Mouse (Mus musculus) testis, postnatal 10 days (tissue): ENCODE results near the gene Fam213b.

Experiments used
- DNase-seq: peaks from one replicate; pipeline ENCODE4 v3.0.0; 2021; ENCODE audit warnings: low spot score

The Fam213b gene

DNA sequence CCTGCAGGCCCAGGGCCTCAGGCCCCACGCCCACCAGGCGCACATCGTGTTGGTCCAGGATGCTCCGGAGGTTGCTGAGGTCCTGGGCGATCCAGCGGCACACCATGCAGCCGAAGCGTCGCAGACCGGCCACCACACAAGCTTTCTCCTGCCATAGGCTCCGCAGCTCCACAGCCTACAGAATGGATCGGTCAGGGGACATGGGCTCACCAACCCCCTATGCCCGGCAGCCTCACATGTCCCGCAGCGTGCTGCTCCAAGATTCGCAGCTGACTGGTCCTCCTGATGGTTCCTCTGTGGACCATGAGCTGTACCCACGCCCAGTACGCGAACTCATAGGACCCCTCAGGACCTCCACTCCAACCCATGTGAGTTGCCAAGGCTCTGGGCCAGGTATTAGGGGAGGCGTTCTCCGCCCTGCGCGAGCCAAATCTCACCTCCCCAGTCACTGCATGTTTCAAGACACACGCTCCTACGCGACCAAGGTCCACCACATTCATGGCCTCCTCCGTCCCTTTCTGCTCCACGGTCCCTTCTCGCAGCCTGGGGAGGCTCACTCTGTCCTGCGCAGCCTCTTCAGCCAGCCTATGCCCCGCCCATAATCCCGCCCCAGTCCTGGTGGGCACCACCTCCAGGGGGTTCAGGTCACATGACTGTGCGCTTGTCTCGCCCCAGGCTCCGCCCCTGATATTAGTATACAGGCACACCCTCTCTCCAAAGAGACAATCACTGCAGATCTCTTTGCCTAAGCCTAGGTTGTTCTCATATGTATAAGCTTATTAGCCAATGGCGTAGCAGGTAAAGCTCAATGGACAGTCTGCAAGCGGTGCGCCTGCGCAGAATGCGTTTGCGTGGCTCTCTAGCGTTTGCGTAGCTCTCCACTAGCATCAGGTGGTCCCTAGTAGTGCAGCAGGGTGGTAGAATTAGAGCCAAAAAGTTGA is at the start of gene Fam213b:
Fam213b (minus strand) TSS at position 630 of the 941 bp plus-strand sequence.
- peak; percentile 83 for DNase-seq

DNA sequence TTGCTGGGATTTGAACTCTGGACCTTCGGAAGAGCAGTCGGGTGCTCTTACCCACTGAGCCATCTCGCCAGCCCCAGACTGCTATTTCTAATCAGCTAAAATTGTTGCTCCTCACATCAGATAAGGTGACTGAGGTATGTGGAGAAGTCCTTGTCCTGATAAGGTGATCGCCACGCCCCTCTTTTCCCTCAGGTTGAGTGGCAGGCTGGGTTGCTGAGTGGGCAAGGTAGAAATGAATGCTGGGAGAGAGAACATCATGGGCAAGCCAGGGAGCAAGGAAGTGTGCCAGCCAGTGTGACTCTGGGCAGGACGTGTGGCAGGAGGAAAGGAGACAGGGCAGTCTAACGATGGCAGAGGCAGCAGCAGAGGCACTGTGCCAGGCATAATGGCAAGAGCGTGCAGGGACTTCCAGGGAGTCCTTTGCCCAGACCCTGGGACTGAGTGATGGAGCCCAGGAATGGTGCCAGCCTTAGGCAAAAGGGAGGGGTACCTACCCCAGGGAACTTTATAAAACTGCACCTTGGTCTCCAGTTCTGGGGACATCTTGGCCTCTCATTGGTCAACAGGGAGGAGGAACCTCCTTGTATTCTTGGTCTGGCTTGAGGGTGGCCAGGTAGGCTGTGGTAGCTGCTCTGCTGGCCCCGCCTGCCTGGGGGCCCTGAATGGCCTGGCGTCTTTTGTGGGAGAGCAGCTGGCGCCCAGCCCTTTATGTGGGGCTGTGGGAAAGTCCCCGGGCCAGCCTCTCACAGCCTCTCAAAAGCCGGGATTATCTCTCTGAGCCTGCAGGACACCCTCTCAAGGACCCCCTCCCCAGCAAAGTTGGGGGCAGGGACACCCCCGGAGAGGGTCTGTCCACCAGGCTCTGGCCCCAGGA is 49.4 kb upstream of the Fam213b start:
- no peak for DNase-seq

DNA sequence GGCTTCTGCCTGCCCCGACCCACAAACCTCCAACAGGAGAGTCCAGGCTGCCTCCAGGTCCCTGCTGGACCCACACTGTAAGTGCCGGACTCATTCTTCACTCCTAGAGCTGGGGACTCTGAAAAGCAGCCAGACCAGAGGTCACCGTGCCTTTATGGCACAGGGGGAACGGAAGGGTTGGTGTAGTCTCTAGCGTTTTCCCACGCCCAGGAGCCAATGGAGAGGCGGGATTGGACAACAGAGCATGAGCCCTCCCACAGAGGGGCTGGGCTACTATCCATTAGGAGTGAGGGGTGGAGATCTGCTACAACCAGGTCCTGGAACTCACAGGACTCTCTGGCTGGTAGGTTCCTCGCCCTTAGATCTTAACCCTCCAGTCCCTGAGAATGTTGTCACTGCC is 47.4 kb upstream of the Fam213b start:
- DNase-seq, result peak; percentile 75

DNA sequence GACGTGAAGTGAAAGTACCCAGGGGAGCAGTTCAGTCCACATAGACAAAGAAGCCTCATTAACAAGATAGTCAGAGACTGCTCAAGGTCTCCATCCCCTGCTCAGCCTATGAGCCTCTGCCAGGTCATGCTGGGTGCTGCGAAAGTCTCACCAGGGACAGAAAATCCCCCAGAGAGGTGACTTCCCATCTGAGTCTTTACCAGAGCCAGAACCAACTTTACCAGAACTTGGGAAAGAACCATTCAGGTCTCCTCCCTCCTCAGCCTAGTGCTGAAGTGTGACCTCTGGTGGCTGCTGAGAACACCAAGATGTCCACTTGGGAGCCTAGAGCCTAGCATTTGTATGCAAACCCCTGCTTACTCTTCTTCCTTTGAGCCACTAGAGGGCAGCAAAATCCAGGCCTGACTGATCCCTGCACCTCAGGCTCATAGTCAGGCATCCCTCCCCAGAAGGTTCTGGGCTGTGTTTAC is 45.2 kb upstream of the Fam213b start:
- peak; percentile 77 for DNase-seq

DNA sequence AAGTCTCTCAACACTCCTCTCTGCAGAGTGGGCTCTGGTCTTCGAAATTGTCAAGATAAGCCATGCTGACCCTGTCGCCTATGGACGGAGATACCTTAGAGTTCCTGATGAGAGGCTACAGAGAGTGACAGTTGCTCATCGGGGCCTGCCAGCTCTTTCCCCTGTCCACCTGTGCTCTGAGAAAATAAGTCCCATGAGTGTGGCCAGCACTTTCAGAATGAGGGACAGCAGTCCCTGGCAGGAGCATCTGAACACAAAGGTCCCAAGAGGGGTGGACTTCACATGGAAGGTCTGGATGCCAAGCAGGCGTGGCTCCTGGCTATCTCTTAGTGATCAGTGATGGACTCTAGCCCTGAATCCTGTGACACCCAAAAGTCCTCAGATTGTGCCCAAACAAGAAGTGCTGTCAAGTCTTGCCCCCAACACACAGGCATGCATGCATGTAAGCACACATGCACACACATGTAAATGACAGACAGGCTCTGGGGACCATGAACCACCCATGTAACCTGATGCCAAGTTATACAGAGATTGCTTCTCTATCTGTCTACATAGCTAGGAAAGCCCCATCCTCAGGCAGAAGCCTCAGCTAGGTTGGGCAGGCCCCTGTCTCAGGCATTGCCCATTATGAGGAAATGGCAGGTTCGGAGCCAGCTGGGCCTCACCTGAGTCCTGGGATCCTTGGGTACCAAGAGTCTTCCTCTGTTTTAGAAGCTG is 44.5 kb upstream of the Fam213b start:
- no peak for DNase-seq

DNA sequence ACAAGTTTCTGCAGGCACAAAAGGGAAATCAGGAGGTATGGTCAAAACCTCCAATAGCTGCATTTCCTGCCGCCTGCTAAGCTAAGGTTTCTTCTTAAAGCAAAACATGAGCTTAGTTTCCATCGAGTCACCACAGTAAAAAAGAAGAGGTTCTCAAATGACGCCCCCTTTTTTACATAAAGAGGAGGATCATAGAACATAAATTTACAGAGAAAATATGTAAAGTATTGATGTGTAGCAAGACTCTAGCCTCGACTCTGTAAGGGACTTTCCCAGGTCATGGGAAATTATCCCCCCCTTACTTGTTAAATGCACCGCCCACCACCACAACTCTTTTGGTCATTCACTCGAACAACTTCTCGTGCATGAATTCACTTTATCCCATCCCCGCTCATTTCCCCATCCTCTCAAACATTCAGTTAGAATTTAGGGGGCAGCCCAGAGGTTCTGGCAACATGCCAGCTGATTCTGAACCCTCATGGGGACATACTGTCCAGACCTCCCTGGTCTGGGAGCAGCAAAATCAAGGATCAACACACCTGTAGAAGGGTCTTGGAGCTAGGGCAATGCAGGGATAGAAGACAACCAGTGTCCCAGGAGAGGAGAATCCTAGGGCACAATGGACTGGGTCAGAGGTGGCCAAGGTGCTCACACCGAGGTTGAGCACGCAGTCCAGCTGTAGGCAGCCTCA is 43.8 kb upstream of the Fam213b start:
- DNase-seq, result no peak

DNA sequence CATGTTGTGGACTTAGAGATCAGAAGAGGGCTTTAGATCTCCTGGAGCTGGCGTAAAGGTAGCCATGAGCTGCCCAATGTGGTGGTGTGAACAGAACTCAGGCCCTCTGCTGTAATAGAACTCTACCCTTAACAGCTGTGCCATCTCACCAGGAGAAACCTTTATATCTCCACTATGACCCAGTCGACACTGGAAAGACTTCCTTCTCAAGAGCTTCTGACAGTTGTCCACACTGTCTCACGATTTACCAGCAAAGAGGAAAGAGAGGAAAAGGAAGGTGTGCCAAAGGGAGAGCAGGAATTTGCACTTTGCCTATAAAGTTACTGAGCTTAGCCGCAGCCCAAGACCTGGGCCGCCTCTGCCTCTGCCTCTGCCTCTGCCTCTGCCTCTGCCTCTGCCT is 42.9 kb upstream of the Fam213b start:
- DNase-seq, result no peak

DNA sequence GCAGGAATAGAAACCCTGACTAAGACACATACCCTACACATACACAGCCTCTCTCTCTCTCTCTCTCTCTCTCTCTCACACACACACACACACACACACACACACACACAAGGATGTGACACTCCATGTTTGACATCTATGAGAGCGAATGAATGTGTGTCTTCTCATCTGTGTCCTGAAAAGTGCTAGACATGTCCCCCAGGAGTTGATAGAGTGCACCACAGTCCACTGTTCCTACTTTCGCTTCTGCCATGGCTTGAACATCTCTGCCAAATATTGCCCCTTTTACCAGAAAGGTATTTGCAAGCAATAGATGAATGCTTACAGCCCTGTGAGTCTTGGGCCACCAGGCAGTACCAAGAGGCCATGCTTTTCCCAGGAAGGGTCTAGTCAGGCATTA is 41.2 kb upstream of the Fam213b start:
- no peak for DNase-seq

DNA sequence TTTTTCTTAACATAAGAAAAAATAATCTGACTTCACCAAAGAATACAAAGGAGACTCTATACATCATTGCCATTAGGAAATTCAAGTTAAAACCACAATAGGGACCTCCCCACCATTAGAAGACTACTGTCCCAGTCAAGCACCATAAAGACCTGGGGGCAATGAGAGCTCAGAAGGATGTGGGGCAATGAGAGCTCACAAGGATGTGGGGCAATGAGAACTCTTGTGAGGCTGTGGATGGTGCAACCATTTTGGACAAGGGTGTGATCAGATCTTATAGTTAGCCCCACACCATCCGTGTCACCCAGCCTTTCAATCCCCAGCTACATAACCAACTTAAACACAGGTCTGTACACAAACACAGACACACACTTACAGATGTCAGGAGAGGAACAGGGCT is 38.8 kb upstream of the Fam213b start:
- DNase-seq, result no peak

DNA sequence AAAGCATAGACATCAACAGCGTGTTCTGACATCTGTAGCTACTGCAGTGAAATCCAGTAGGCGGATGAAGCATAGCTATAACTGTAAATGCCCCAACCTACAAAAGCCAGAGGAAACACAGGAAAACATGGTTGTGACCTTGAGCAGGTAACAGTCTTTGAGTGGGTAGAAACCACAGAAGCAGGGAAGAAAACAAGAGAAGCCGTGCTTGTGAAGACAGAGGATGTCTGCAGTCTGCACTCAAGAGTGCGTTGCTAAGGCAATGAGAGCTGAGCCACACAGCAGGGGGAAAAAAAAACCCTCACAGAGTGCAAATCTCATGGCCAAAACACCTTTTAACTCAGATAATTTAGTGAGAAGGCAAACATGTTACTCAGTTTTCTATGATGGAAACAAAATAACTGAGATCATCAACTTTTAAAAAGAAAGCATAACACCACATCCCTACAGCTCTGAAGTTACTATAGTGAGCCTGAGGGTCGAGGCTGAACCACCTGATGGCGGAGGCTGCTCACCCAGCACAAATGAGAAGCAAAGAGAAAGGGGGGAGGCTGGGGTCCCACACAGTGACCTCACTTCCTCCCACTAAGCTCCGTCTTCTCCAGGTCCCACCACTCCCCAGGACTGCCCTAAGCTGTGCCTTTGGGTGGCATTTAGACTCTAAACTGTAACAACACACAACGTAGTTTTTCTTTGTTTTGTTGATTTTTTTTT is 37.8 kb upstream of the Fam213b start:
- no peak for DNase-seq

DNA sequence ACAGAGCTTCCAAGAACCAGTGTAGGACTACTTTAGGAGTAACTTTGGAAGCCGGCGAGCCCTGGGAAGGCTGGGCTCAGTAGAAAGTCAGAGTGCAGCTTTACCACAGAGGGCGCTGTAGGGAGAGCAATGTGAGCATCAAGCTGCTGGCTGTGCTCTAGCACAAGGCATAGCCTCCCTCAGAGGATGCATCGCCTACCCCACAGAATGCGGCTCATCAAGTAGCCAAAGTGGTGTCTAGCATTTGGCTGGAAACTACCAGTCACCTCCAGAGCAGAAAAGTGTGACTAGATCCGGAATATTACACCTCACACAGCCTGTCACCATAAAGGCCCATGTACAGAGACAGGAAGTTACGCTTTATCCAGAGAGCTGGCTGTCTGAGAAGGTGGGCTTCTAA is 36.9 kb upstream of the Fam213b start:
- no peak for DNase-seq

DNA sequence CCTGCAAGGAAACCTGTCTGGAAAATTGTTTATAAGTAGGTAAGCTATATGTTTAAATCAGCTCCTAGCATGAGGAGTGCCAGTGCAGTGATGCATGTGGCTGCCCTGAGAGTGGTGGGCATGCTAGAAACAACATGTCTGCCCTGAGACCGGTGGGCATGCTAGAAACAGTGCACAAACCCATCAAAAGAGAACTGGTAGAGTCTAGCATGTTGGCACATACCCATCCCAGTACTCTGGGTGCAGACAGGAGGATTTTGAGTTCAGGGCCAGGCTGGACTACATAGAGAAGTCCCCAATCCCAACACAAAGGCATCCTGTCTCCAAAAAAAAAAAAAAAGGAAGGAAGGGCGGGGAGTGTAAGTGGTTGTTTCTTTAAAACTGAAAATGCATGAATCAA is 35.9 kb upstream of the Fam213b start:
- DNase-seq, result no peak

DNA sequence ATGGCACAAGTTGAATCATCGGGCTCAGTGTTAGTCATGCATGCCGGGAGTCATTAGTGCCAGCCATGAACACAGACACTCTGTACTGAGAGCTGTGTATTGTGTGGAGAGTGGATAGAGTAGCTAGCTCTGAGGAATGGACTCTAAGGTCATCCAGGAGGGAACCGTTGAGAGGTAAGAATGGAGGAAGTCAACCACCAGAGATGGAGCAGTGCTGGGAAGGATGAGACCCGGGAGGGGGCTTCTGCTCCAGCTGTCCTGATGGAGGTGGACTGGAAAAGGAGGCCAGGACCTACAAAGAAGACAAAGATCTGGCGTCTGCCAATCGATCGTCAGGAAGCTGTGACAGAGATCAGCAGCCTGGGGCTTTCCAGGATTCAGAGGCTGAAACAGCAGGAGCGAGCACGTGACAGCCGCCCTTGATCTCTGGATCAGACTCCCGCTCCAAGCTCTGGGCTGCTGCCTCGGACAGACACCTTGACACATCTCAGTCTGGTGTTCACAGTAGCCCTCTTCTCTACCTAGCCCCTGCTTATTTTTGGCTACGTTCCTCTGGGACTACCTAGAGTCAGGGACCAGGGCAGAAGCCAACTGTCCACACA is 34.5 kb upstream of the Fam213b start:
- no peak for DNase-seq

DNA sequence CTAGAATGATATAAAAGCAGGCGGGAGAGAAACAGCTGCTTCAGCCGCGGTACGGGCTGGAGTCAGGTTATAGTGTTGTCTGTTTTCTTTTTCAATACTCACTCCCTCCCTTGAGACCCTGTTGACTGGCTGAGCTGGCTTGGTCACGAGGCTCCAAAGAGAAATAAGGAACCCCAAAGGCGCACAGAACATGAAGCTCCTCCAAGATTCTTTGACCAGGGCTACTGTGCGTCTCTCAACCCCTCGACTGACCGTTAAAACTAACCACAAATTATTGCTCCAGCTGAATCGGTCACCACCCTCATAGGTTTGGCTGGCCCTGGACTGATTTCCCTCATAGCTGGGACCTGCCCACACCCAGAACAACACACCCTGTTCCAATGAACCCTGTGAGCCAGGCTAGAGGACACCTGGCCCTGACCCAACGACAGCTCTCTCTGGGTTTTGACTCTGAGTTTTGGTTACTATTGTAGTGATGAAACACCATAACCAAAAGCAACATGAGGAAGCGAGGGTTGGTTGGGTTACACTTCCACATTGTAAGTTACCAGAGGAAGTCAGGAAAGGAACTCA is 30.2 kb upstream of the Fam213b start:
- no peak for DNase-seq

DNA sequence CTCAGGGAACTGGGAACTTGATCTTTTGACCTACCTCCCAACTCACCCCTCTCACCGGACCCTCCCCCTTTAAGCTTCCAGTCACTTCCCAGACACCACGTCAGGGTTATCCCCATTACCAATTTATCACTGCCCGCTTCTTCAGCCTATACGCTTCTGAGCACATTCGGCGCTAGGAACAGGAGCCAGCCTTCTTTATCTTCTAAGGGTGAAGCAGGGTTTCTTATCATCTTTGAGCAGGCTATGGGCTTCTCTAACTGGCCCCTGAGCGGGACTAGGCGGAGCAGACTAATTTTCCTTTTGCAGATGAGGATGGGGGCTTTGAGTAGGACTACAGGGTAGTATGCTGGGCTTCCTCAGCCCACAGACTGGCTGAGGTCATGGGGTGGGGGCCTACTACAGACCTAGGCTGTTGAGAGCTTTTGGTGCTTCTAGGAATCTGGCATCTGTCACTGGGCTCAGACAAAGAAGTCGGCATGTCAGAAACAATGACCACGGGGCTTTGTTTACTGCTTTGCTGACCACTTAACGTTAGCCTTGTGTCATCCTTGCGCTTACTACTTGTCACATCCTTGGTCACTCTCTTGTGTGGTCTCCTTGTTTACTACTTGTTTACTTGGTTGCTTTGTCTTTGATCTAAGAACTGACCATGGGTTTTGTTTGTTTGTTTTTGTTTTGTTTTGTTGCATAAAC is 29.6 kb upstream of the Fam213b start, which contains the start of gene Tnfrsf14:
Tnfrsf14 (minus strand) TSS at position 169 of the 693 bp plus-strand sequence.
- DNase-seq, result no peak

DNA sequence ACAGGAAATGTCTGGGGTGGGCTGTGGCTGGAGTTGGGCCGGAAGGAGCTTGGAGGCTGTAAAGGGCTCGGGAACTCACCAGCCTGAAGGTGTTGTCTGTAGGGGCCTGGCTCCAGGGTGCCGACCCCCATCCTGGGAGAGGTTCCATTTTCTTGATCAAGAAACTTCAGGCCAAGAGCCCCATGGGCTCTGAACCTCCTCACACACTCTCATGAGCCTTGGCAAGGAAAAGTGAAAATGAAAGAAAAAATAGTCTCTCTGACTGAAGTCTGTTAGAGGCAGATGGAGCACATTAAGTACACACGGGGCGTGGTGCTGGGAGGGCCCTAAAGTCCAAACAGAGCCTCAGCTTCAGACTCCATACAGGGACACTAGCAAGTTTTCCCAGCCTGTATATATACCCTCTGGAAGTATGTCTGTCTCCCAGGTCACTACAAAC is 29.0 kb upstream of the Fam213b start:
- DNase-seq, result no peak

DNA sequence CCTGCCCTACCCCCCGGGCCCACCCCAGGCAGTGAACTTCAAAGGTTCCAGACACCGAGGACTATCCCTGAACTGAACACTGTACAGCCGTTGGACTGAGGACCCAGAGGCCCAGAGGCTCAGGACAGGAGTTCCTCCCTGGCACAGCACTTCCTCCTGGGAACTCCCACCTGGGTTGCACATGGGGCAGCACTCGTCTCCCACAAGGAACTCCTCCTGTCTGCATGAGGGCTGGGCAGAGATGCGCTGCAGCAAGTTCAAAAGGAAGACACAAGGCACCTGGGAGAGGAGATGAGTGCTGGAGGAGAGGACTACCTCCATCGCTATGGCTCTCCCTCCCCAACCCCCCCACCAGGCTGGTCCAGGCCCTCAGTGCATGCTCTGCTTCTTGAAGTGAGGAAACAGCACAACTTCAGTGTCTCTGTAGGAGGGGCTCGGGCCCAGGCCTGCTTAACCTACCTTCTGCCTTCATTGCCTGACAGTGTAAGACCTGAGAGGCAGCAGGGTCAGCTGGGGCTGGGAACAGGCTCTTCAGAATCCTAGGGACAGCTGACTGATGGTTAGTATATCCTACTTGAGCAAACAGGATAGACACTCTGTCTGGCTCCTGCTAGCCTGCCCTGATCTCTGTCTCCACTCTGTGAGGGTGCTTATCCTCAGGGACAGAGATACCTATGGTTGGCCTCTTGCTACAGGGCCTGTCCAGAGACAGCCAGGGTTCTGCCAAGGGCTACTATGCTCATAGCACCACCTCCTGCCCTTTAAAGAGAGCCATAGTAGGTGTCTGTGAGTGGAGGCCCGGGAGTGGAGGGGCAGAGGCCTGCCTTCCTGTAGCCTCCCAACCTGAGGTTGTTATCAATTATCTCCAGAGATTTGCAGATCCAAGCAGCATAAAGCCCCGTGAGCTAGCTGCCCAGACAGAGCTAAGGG is 28.3 kb upstream of the Fam213b start:
- no peak for DNase-seq

DNA sequence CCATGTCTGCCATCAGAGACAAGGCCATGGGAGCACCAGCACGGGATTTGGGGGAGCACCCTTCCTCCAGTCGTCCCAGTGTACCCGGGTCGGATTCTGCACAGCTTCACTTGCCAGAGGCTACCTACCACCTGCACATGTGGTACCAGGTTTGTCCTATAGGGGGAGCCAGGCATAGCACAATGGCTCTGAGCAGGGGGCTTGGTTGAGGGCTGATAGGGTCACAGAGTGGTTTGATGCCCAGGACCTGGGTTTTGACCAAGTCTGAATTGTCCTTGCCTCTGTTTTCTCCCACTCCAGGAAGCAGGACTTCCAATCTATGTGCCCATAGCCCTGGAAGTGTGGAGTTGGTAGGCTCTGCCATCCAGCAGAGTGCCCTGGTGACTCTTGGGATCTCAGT is 26.5 kb upstream of the Fam213b start:
- DNase-seq, result peak; percentile 61
